Mouse (Mus musculus): ENCODE data around the gene Thap12. TPM values are rescaled to one million over a fixed set of nuclear protein-coding genes. Genes with fewer than 3 reads are reported as not detected.

Gene Thap12
- total and polyA plus RNA-seq, 3 experiments: 47.7 to 140 (median 52.7) TPM

DNA sequence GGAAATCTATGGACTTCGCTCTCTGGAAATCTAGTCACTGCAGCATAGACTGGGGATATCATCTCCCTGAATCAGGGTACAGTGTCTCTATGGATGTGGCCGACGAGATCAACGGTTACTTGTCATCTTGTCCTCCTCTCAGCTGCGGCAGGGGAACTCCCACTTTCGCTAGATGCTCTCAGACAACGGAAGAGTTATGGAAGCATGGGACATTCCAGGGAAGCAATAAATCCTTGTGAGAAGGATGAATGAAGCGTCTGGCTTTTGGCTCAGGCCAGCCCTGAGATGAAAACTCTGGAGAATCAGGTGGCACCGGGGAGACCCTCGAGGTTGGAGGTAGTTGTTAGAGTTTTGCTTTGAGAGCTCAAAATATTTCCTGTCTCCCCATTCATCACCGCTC, 53.1 kb downstream of the Thap12 start:
- no peak overlapping the region for H3K9ac ChIP-seq (ENCODE audit: control insufficient read depth, low read depth, low read length, poor library complexity, severe bottlenecking)
- H3K27ac ChIP-seq (ENCODE audit: control insufficient read depth, low read depth, low read length): no peak overlapping the region
- TF ChIP-seq USF1 (IDR thresholded peaks at IDR 0.05; ENCODE audit: low read depth, low read length) (no peak), MEF2A (IDR thresholded peaks at IDR 0.05; ENCODE audit: extremely low read depth, insufficient replicate concordance, low read depth, low read length, poor library complexity, severe bottlenecking) (no peak), CTCF (IDR thresholded peaks at IDR 0.05 in 2 of 3, conservative IDR thresholded peaks at IDR 0.05 in 1 of 3; ENCODE audit: control insufficient read depth in 1 of 3, insufficient read depth in 1 of 3, low read depth in 2 of 3, low read length in 3 of 3, poor library complexity in 1 of 3, severe bottlenecking in 1 of 3) (no peak), NELFE (IDR thresholded peaks at IDR 0.05; ENCODE audit: low read depth, low read length) (no peak), BHLHE40 (IDR thresholded peaks at IDR 0.05; ENCODE audit: borderline replicate concordance, low read depth, low read length) (no peak), ZKSCAN1 (IDR thresholded peaks at IDR 0.05; ENCODE audit: low read depth, low read length) (no peak), USF2 (IDR thresholded peaks at IDR 0.05; ENCODE audit: borderline replicate concordance in 1 of 2, insufficient read depth in 1 of 2, low read depth in 1 of 2, low read length in 2 of 2) (no peak)
- no peaks in the 10 kb centered on the region for H3K9me3 ChIP-seq (replicated peaks; ENCODE audit: insufficient read depth, low read length)
- H3K4me1 ChIP-seq (ENCODE audit: control insufficient read depth in 1 of 2, insufficient read depth in 2 of 2, low read length in 2 of 2): no peaks in the 10 kb centered on the region
- DNase-seq (ENCODE audit: low read depth, low spot score): no peak
- H3K27me3 ChIP-seq (ENCODE audit: control insufficient read depth in 1 of 2, insufficient read depth in 2 of 2, low read length in 2 of 2): peaks cover 0 to 5% of the 10 kb centered on the region in 2 experiments; a peak in 1 of 4 replicates
- H3K4me3 ChIP-seq (ENCODE audit: control insufficient read depth in 1 of 2, insufficient read depth in 1 of 2, low read depth in 2 of 2, low read length in 2 of 2): no peak overlapping the region
- H3K79me2 ChIP-seq (ENCODE audit: control insufficient read depth, insufficient read depth, low read length, poor library complexity): no peaks in the 10 kb centered on the region
- no peaks in the 10 kb centered on the region for H3K36me3 ChIP-seq (ENCODE audit: control insufficient read depth in 1 of 2, insufficient read depth in 2 of 2, low read length in 2 of 2)

DNA sequence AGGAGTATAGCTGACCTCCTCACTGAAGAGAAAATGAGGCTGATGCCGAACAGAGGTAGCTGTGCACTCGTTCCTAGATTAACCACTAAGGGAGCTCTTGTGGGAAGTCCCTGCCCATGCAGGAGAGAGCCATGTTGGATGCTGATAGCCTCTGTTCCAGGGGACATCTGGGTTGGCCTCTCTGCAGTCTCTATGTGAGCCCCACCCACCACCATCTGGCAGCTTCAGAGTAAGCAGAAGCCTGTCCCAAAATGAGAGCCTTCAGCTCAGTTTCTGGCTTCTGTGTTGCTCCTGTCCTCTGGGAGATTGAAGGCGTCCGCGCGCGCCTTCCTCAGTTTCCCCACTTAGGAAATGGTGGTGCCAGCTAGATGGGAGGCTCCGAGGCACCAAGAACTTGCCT, 53.7 kb downstream of the Thap12 start:
- H3K4me3 ChIP-seq (ENCODE audit: control insufficient read depth in 1 of 2, insufficient read depth in 1 of 2, low read depth in 2 of 2, low read length in 2 of 2): no peak overlapping the region
- no peak for DNase-seq (ENCODE audit: low read depth, low spot score)
- TF ChIP-seq MAFK (IDR thresholded peaks at IDR 0.05; ENCODE audit: borderline replicate concordance, low read depth, low read length) (no peak), MEF2A (IDR thresholded peaks at IDR 0.05; ENCODE audit: extremely low read depth, insufficient replicate concordance, low read depth, low read length, poor library complexity, severe bottlenecking) (no peak), MYB (IDR thresholded peaks at IDR 0.05; ENCODE audit: low read depth, low read length) (no peak), MYC (IDR thresholded peaks at IDR 0.05; ENCODE audit: low read depth, low read length) (no peak), GATA1 (IDR thresholded peaks at IDR 0.05; ENCODE audit: low read depth, low read length) (no peak), MAZ (IDR thresholded peaks at IDR 0.05; ENCODE audit: low read depth, low read length) (no peak), NRF1 (IDR thresholded peaks at IDR 0.05; ENCODE audit: insufficient read depth, low read depth, low read length, poor library complexity, severe bottlenecking) (no peak), TBP (IDR thresholded peaks at IDR 0.05; ENCODE audit: low read depth, low read length) (no peak)
- H3K9ac ChIP-seq (ENCODE audit: control insufficient read depth, low read depth, low read length, poor library complexity, severe bottlenecking): no peak overlapping the region
- H3K79me2 ChIP-seq (ENCODE audit: control insufficient read depth, insufficient read depth, low read length, poor library complexity): no peaks in the 10 kb centered on the region
- no peak overlapping the region for H3K27ac ChIP-seq (ENCODE audit: control insufficient read depth, low read depth, low read length)
- no peaks in the 10 kb centered on the region for H3K4me1 ChIP-seq (ENCODE audit: control insufficient read depth in 1 of 2, insufficient read depth in 2 of 2, low read length in 2 of 2)
- H3K36me3 ChIP-seq (ENCODE audit: control insufficient read depth in 1 of 2, insufficient read depth in 2 of 2, low read length in 2 of 2): no peaks in the 10 kb centered on the region
- H3K9me3 ChIP-seq (replicated peaks; ENCODE audit: insufficient read depth, low read length): no peaks in the 10 kb centered on the region
- H3K27me3 ChIP-seq (ENCODE audit: control insufficient read depth in 1 of 2, insufficient read depth in 2 of 2, low read length in 2 of 2): peaks cover 0 to 5% of the 10 kb centered on the region in 2 experiments; a peak in 1 of 4 replicates
